Mouse (Mus musculus): Measurements from ENCODE around the gene Pfkfb4. TPM values are rescaled to one million over a fixed set of nuclear protein-coding genes. Genes with fewer than 3 reads are reported as not detected.

Gene Pfkfb4
- polyA plus RNA-seq, 1 experiment from 2014 or later: 15.1 TPM

DNA sequence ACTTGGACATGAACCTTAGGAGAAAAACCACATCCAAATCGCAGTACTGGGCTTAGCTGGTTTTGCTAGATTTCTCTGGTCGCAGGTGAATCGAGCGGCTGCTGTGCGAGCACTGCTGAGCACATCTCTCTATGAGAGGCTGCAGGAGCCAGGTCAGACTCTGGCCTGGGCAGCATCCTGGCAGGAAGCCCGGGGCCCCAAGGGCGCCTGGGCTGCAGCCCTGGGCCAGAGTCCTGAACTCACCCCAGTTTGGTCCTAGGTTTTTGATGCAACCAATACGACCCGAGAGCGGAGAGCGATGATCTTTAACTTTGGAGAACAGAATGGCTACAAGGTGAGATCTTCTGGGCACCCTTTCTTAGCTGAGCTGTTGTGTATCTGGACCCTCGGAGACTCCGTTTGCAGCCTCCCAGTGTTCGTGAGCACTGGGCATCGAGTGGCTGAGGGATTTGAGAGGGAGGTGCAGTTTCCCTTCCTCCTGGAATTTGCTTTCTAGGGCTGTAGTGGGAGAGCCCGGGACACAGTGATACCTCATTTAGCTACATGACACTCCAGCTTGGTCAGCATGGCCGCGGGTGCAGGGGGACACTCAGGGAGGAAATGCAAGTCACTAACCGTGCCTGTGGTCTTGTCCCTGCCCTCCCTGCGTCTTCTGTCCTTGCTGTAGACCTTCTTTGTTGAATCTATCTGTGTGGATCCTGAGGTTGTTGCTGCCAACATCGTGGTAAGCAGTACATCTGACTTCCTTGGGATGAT is 15.6 kb downstream of the Pfkfb4 start:
- Histone ChIP-seq H3K27me3 (replicated peaks; ENCODE audit: control insufficient read depth, insufficient read depth, low read length) (no peaks in the 10 kb centered on the region), H3K36me3 (ENCODE audit: control insufficient read depth, insufficient read depth, low read length) (no peaks in the 10 kb centered on the region), H3K4me2 (ENCODE audit: low read depth, low read length) (no peak overlapping the region), H3K4me1 (ENCODE audit: control insufficient read depth, insufficient read depth, low read length) (no peaks in the 10 kb centered on the region), H3K27ac (ENCODE audit: low read length) (no peak overlapping the region), H3K9ac (ENCODE audit: low read depth, low read length) (no peak overlapping the region), H3K9me3 (ENCODE audit: control insufficient read depth, low read length) (no peaks in the 10 kb centered on the region), H3K4me3 (ENCODE audit: low read length) (no peak overlapping the region)
- no peak for ATAC-seq
- WGBS: 84% methylated on average over 21 of the region's 21 CpGs

DNA sequence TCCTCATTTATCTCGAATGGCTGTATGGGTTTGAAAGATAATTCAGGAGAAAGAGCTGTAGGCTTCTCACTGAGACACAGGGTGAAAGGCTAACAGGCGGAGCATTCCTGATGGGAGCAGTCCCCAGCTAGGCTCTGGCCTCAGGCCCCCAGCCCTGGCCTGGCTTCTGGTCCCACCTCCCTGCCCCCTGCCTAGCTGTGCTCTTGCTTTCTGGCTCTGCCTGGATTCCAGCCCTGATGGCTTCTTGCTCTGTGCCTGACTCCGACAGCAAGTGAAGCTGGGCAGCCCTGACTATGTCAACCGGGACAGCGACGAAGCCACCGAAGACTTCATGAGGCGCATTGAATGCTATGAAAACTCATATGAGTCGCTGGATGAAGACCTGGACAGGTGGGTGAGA is 16.5 kb downstream of the Pfkfb4 start:
- no peak for ATAC-seq
- 84% methylated on average over 9 of the region's 9 CpGs for WGBS

DNA sequence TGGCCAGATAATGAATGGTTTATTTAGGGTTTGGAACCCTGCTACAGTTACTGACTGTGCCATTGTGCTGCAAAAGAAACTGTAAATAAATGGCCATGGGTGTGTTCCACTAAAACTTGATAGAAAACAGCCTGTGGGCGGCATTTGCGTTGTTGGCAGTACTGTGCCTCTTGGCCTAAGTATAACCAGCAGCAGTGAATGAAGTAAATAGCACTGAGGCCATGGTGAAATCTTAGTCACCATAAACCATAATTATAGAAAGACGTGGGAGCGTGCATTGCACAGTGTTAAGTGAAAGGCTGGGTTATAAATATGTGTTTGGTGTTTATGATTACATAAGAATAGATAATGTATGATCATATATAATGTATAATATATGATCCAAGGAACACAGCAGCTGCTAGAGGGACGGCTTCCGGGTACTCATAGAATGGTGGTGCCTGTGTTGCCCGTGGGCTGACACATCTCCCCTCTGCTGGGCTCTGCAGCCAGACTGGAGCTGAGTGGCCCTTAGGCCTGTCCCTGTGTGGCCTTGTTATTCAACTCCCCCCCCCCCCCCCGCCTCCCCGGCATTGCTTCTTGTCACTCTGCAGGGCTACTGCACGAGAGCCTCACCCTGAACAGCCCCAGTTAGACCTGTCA is 17.5 kb downstream of the Pfkfb4 start:
- Histone ChIP-seq H3K36me3 (ENCODE audit: control insufficient read depth, insufficient read depth, low read length) (no peaks in the 10 kb centered on the region), H3K4me3 (ENCODE audit: low read length) (no peak overlapping the region), H3K27me3 (replicated peaks; ENCODE audit: control insufficient read depth, insufficient read depth, low read length) (no peaks in the 10 kb centered on the region), H3K27ac (ENCODE audit: low read length) (no peak overlapping the region), H3K4me1 (ENCODE audit: control insufficient read depth, insufficient read depth, low read length) (no peaks in the 10 kb centered on the region), H3K9ac (ENCODE audit: low read depth, low read length) (peak overlapping the region; percentile 13; the same call in 1 of the 2 replicates), H3K4me2 (ENCODE audit: low read depth, low read length) (no peak overlapping the region), H3K9me3 (ENCODE audit: control insufficient read depth, low read length) (no peaks in the 10 kb centered on the region)
- no peak; the same call in 1 of the 2 replicates for ATAC-seq
- 59% methylated on average over 10 of the region's 10 CpGs for WGBS

More for the DNA sequence above, 16.5 kb downstream of the Pfkfb4 start:
- Histone ChIP-seq H3K9ac (ENCODE audit: low read depth, low read length) (no peak overlapping the region), H3K4me1 (ENCODE audit: control insufficient read depth, insufficient read depth, low read length) (no peaks in the 10 kb centered on the region), H3K4me3 (ENCODE audit: low read length) (no peak overlapping the region), H3K36me3 (ENCODE audit: control insufficient read depth, insufficient read depth, low read length) (no peaks in the 10 kb centered on the region), H3K9me3 (ENCODE audit: control insufficient read depth, low read length) (no peaks in the 10 kb centered on the region), H3K27ac (ENCODE audit: low read length) (no peak overlapping the region), H3K4me2 (ENCODE audit: low read depth, low read length) (no peak overlapping the region), H3K27me3 (replicated peaks; ENCODE audit: control insufficient read depth, insufficient read depth, low read length) (no peaks in the 10 kb centered on the region)

DNA sequence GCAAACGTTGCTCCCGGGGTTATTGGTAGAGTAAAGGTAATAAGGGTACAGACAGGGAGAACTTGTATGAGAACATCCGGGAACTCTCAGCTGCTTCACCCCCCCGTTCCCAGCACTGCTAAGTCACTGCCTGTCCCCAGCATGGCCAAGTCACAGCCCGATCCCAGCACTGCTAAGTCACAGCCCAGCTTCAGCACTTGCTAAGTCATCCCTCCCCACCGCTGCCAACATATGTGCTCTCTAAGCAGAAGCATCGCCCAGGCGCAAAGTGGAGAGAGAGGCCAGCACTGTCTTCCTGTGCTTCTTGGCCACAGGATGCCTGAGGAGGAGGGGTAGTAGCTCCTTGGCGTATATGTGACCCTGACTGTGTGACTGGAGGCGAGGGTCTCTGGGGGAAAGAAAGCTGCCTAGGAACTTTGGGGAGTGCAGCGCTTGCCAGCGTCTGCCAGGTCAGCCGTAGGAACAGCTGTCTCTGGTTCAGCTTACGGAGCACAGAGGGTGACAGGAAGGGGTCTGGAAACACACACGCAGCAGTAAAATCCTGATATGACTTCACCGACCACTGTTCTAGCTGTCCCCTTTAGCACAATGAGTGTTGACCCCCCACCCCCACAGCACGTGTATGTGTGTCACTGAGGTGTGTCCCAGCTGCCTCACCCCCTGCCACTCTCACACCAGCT is 18.2 kb downstream of the Pfkfb4 start:
- ATAC-seq: no peak; the same call in 1 of the 2 replicates
- Histone ChIP-seq H3K4me3 (ENCODE audit: low read length) (no peak overlapping the region), H3K9me3 (ENCODE audit: control insufficient read depth, low read length) (no peaks in the 10 kb centered on the region), H3K4me1 (ENCODE audit: control insufficient read depth, insufficient read depth, low read length) (no peaks in the 10 kb centered on the region), H3K27ac (ENCODE audit: low read length) (no peak overlapping the region), H3K9ac (ENCODE audit: low read depth, low read length) (peak overlapping the region; percentile 13; the same call in 1 of the 2 replicates), H3K27me3 (replicated peaks; ENCODE audit: control insufficient read depth, insufficient read depth, low read length) (no peaks in the 10 kb centered on the region), H3K4me2 (ENCODE audit: low read depth, low read length) (no peak overlapping the region), H3K36me3 (ENCODE audit: control insufficient read depth, insufficient read depth, low read length) (no peaks in the 10 kb centered on the region)
- WGBS: 45% methylated on average over 17 of the region's 17 CpGs

DNA sequence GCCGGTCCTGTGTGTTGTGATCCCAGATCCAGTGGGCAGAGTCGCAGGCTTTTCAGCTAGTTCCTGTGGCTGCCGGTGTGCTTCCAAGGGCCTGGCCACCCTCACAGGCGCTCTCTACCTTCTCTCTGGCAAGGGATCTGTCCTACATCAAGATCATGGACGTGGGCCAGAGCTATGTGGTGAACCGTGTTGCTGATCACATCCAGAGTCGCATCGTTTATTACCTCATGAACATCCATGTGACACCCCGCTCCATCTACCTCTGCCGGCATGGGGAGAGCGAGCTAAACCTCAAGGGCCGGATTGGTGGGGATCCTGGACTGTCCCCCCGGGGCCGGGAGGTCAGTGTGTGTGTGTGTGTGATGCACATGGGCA is 18.7 kb downstream of the Pfkfb4 start:
- no peak overlapping the region for H3K4me3 ChIP-seq (ENCODE audit: low read length)
- no peak overlapping the region for H3K27ac ChIP-seq (ENCODE audit: low read length)
- H3K4me1 ChIP-seq (ENCODE audit: control insufficient read depth, insufficient read depth, low read length): peaks cover 4% of the 10 kb centered on the region; the same call in 1 of the 2 replicates
- ATAC-seq: no peak
- no peaks in the 10 kb centered on the region for H3K27me3 ChIP-seq (replicated peaks; ENCODE audit: control insufficient read depth, insufficient read depth, low read length)
- 0 out of 2 replicates have a peak overlapping the region, but pooled peaks have one; percentile 13 for H3K9ac ChIP-seq (ENCODE audit: low read depth, low read length)
- H3K9me3 ChIP-seq (ENCODE audit: control insufficient read depth, low read length): no peaks in the 10 kb centered on the region
- H3K4me2 ChIP-seq (ENCODE audit: low read depth, low read length): no peak overlapping the region
- 78% methylated on average over 14 of the region's 14 CpGs for WGBS
- no peaks in the 10 kb centered on the region for H3K36me3 ChIP-seq (ENCODE audit: control insufficient read depth, insufficient read depth, low read length)

DNA sequence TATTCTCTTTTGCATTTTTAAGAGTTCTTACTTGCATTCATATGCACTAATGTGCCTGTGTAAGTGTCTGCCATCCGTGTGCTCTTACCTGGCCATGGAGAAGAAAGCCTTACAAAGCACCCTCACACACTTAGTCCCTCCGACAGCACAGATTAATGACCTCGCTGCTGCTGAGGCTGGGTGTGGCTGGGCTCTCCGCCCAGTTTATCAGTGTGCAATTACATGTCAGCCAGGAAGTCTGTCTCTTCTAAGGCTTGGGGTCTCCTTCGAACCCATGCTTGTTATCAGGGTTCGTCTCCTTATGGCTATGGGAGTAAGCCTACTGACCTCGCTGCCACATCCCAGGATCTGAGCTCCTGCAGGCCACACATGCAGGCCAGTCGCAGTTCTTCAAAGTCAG is 23.8 kb downstream of the Pfkfb4 start:
- no peaks in the 10 kb centered on the region for H3K36me3 ChIP-seq (ENCODE audit: control insufficient read depth, insufficient read depth, low read length)
- H3K4me1 ChIP-seq (ENCODE audit: control insufficient read depth, insufficient read depth, low read length): peaks cover 9% of the 10 kb centered on the region; the same call in 1 of the 2 replicates
- no peak overlapping the region for H3K4me2 ChIP-seq (ENCODE audit: low read depth, low read length)
- 0 out of 2 replicates have a peak overlapping the region, but pooled peaks have one; percentile 23 for H3K27ac ChIP-seq (ENCODE audit: low read length)
- no peaks in the 10 kb centered on the region for H3K9me3 ChIP-seq (ENCODE audit: control insufficient read depth, low read length)
- ATAC-seq: peak; percentile 89
- no peak overlapping the region for H3K4me3 ChIP-seq (ENCODE audit: low read length)
- WGBS: 41% methylated on average over 8 of the region's 8 CpGs
- no peak overlapping the region for H3K9ac ChIP-seq (ENCODE audit: low read depth, low read length)
- no peaks in the 10 kb centered on the region for H3K27me3 ChIP-seq (replicated peaks; ENCODE audit: control insufficient read depth, insufficient read depth, low read length)

DNA sequence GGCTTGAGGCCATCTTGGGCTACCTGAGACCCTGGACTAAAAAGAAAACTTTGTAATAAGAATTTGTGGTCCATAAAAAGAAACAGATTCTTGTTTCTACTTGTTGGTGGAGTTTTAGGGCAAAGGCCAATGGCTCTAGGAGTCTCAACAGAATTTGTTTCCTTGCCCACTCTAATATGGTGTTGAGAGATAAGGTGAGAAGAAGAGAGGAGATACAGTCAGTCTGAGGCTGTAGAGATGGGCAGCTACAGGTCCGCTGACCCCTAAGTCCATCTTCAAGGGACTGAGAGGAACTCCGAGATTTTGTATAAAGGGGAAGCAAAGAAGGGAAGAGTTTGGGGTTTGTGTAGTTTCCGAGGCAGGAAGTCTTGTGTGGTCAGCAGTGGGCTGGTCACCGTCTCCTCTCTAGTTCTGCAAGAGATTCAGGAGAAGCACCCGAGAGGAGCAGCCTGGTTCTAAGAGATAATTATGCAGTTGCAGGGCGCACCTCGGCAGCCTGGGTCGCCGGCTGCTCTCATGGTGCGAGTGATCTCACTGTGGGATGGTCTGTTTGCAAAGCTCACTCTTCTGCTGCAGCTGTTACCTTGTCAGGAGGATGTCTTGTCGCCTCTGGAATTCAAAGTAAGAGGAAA is 25.5 kb downstream of the Pfkfb4 start:
- Histone ChIP-seq H3K4me3 (ENCODE audit: low read length) (no peak overlapping the region), H3K36me3 (ENCODE audit: control insufficient read depth, insufficient read depth, low read length) (no peaks in the 10 kb centered on the region), H3K4me1 (ENCODE audit: control insufficient read depth, insufficient read depth, low read length) (peaks cover 9% of the 10 kb centered on the region; the same call in 1 of the 2 replicates), H3K27me3 (replicated peaks; ENCODE audit: control insufficient read depth, insufficient read depth, low read length) (no peaks in the 10 kb centered on the region), H3K9me3 (ENCODE audit: control insufficient read depth, low read length) (no peaks in the 10 kb centered on the region), H3K27ac (ENCODE audit: low read length) (no peak overlapping the region), H3K4me2 (ENCODE audit: low read depth, low read length) (no peak overlapping the region), H3K9ac (ENCODE audit: low read depth, low read length) (no peak overlapping the region)
- WGBS: 52% methylated on average over 11 of the region's 11 CpGs
- ATAC-seq: no peak

DNA sequence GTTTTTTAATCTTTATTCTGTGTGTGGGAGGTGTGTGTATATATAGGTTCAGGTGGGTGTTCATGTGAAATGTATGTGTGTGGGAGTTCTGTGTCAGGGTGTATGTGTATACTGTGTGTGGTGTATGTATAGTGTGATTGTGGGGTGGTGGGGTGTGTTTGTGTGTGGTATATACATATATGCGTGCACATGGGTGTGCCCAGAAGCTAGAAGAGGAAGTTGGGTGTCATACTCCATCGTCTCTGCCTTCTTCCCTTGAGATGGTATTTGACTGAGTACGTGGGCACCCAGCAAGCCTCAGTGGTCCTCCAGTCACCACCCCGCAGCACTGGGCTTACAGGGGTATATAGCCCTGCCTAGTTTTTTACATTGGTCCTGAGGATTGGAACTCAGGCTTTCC is 29.9 kb downstream of the Pfkfb4 start:
- H3K27ac ChIP-seq (ENCODE audit: low read length): no peak overlapping the region
- no peaks in the 10 kb centered on the region for H3K9me3 ChIP-seq (ENCODE audit: control insufficient read depth, low read length)
- no peak overlapping the region for H3K4me2 ChIP-seq (ENCODE audit: low read depth, low read length)
- H3K27me3 ChIP-seq (replicated peaks; ENCODE audit: control insufficient read depth, insufficient read depth, low read length): no peaks in the 10 kb centered on the region
- no peak overlapping the region for H3K4me3 ChIP-seq (ENCODE audit: low read length)
- no peaks in the 10 kb centered on the region for H3K36me3 ChIP-seq (ENCODE audit: control insufficient read depth, insufficient read depth, low read length)
- no peak overlapping the region for H3K9ac ChIP-seq (ENCODE audit: low read depth, low read length)
- no peak for ATAC-seq
- H3K4me1 ChIP-seq (ENCODE audit: control insufficient read depth, insufficient read depth, low read length): no peaks in the 10 kb centered on the region
- 80% methylated on average over 4 of the region's 4 CpGs for WGBS
